Mouse (Mus musculus) forelimb bud, embryonic 11.5 days (tissue): ENCODE measurements around the gene Tstd1.

ENCODE experiments used
- DNase-seq: peaks from one replicate; pipeline ENCODE4 v3.0.0-alpha.2; 2012; ENCODE audit warnings: low read depth, low spot score

The Tstd1 gene

DNA sequence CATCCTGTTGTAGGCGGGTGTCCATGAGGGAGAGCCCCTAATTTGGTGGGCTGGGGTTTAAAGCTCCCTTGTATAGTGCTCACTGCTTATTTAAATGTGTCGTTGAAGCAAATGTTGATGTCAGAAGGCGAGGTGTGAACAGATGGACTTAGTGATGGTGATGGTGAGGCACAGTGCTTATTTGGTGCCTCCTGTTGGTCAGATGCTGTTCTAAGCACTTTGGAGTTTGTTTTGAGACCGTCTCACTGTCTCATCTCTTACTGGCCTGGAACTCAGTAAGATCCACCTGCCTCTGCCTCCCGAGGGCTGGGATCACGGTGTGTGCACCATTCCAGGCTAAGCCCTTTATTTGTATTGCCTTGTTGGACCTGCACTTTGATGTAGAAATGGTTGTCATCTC, 36.3 kb downstream of the Tstd1 start:
- DNase-seq = no peak

DNA sequence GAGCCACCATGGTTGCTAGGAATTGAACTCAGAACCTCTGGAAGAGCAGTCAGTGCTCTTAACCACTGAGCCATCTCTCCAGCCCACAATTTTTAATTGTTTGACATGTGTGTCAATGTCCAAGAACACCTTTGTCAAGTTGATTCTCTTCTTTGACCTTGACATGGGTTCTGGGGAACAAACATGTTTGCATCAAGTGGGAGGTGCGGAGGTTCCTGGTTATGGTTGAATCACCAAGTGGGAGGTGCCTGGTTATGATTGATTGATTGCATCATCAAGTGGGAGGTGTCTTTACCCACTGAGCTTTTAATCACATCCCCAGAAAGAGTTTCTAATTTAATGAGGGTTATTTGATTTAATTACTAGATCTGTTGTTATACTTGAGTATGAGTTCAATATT, 38.9 kb downstream of the Tstd1 start:
- no peak for DNase-seq

DNA sequence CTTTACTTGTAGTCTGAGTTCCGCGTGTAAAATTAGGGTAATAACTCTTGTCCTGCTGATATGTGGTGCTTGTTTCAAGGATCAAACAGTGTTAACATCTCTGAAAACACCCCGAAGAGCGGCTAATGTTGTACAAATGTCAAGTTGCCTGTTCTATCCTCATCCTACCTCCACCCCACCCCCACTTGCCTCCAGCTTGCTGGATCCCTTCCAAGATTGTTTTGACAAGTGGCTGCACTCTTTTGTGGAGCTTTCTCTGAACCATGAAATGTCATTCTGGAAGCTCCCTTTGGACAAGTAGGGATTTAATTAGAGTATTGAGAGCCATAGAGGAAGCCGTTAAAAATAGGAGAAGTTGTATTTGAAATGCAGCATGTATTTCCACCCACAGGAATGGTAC, 41.1 kb downstream of the Tstd1 start:
- DNase-seq = no peak

DNA sequence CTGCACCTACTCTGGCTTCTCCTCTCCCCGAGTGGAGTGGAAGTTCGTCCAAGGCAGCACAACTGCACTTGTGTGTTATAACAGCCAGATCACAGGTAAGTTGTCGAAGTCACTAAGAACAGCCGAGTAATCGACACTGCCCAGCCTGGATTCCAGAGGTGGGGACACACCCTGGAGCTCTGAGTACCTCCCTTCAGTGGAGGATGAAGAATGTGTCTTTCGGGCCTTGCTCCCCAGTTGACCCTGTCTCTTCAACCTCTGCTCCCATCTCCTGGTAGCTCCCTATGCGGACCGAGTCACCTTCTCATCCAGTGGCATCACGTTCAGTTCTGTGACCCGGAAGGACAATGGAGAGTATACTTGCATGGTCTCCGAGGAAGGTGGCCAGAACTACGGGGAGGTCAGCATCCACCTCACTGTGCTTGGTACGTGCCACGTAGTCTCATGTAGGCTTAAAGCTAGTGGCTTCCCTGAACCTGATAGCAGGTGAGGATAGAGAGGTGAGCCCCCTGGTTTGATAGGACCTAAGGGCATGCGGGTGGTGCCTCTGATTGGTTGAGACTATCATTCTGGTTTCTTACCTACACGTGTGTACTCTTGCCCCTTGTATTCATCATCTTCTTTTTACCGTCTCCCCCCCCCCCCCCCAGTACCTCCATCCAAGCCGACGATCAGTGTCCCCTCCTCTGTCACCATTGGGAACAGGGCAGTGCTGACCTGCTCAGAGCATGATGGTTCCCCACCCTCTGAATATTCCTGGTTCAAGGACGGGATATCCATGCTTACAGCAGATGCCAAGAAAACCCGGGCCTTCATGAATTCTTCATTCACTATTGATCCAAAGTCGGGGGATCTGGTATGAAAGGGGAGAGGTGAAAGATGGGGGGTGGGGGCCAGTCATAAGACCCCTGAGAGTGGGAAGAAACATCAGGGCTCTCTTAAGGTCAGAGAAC, 42.2 kb downstream of the Tstd1 start:
- DNase-seq = no peak

DNA sequence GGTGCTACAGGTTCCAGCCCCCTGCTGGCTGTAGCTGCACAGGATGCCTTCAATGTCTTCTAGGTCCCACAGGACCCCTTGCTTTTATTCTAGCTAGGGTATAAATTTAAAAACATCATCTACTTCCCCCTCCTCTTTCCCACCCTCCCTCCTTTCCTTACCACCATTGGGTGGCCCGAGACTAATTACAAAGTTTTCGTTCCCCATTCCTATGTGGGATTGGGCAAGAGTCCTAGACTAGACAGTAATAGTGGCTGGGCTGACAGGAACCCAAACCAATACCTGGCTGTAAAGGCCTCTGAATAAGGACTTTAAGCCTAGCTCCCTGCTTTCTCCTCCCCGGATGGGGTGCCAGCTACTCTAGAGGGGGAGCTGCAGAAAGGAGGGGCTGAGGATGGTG, 44.5 kb downstream of the Tstd1 start:
- DNase-seq = no peak

DNA sequence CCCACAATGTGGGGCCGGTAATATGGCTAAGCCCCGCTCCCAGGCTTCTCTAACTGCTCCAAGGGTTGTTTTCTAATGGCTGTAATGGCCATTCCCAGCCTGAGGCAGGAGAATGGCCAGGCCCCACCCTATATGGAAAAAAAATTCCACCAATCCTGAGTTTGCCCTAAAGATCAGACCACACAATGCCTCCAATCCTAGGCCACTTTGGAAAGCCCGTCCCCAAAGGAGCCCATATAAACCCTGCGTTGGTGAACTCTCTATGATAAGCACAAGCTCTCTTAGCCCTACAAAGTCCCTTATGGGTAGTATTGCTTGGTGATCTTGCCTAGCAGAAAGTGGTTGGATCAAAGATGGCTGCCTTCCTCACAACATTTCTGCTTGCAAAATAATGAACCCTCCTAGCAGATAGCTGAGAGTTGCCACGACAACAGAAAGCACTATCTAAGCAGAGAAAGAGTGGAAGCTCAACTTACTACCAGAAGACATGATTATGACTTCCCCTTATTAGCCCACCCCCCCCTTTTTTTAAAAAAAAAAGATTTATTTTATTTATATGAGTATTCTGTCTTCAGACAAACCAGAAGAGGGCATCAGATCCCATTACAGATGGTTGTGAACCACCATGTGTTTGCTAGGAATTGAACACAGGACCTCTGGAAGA, 47.2 kb downstream of the Tstd1 start:
- DNase-seq = no peak

DNA sequence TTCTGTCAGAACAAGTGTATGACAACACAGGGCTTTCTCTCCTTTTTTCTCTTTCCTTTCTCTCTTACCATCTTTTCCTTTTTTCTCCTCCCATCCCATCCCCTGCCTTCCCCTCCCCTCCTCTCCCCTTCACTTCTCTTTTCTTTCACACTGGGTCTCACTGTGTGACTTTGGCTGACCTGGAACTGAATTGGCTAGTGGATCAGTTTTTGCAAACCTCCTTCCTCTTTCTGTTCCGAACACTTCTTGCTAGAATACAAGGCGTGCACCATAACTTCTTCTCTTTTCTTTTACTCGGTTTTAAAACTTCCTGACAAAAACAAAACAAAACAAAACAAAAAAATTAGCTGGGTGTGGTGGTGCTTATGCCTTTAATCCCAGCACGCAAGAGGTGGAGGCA, 47.9 kb downstream of the Tstd1 start:
- no peak for DNase-seq

DNA sequence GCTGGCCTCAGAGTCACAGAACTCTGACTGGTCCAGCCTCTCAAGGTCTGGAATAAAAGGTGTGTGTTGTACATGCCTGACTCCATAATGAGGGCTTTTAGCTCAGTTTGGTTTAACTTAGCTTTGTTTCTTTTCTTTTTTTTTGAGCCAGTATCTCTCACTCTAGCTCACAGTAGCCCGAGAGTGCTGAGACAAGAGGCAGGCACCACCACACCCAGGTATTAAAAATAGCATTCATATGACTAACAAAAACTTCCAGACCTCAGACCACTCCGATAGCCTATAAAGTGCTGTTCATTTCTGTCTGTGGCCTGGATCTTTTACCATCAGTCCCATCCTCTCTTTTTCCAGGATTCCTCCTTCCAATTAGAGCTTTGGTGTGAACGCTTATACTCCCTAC, 51.0 kb downstream of the Tstd1 start:
- DNase-seq = no peak
